Mouse (Mus musculus): ENCODE data around the gene Gm7073.

GRCm38 (mm10) chrX:60544098-60544497 is 5.0 kb upstream of the Gm7073 start:
- TF ChIP-seq POLR2A (IDR thresholded peaks at IDR 0.05; ENCODE audit: borderline replicate concordance, extremely low read depth, low read depth, low read length) (no peak), CTCF (IDR thresholded peaks at IDR 0.05; ENCODE audit: insufficient read depth, low read length) (no peak)

Measured in lung, adult 2 months (tissue).